Mouse (Mus musculus): ENCODE data around the gene Fam198a.
A peak's percentile ranks its signal among the peaks of the same experiment; 100 is the strongest.

The Fam198a gene

DNA sequence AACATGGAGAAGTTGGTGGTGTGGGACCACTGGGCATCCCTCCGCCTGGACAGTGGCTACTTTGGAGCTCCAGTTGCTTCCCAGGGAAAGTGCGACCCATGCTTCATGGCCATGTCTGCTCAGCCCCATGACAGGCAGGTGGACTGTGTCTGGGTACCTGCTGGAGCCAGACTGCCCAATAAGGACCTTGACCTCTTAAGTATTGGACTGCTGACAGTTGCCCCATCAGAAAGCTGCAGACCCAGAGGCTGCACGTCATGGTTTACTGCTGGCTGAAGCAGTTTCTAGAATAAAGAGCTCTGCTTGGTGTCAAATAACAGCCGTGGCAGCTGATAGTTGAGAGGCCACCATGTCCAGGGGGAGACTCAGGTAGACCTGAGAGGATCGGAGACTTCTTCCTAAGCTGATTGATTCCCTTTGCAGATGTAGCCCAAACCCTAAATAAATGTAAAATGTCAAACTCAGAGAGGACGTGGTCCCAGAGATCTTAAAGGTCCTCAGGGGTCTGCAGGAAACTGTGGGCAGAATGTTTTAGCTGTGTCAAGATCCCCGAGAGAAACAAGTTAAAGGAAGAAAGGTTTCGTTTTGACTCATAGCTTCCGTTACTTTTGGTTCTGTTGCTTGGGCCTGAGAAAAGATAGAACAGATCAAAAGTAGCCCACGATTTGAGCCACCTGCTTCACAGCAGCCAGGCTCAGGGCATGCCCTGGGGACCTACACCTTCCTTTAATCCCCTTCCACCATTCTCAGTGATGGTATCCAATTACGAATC is 24.0 kb upstream of the Fam198a start:
- DNase-seq (ENCODE audit: low spot score), result no peak

DNA sequence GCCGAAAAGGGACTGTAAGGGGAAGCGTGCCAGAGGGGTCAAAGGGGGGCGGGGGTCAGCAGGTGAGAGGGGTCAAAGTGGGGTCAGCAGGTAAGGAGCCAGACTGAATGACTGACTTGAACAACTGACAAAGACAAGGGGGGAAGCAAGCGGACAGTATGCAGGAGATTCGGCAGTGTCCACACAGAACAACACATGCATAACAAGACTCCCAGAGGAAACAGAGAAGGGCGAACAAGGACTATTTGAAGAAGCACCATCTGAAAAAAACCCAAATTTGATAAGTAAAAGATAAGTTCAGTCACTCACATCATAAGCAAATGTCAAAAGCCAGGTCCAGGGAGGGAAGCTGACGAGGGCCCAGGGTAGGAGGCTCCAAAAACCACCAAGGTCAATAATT is 23.1 kb upstream of the Fam198a start:
- no peak for DNase-seq (ENCODE audit: low spot score)

DNA sequence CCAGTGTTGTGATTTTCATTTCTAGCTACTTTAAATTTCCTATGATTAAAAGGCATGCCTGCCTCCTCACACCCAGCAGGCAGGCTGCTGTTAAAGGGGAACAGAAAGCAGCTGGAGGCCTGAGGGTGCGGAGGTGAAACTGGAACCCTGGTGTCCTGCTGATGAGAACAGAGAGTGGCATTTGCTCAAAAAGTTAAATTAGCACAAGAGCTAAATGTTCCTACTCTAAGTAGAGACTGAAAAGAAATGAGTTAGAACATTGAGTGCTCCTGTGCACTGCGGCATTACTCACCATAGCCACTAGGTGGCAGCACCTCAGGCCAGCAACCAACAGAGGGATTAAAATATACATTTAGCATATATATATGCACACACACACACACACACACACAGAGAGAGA is 22.3 kb upstream of the Fam198a start:
- peak; percentile 42 for DNase-seq (ENCODE audit: low spot score)

DNA sequence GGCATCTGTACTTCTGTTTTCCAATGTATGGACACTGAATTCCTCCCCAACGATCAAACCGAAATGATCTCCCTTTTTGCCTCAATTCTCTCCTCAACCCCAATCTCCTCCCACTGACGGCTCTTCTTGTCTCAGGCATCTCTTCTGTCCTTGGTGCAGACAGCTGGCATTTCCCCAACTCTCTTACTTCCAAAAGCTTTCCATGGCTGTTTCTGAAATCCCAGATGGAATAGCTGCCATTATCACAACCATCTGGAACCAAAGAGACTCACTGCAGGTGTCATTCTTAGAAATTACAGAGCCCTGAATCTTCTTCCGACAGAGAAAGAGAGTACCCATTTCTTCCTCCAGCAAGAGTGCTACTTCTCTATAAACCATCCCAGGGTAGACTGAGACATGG is 15.9 kb upstream of the Fam198a start:
- DNase-seq (ENCODE audit: low spot score), result no peak

DNA sequence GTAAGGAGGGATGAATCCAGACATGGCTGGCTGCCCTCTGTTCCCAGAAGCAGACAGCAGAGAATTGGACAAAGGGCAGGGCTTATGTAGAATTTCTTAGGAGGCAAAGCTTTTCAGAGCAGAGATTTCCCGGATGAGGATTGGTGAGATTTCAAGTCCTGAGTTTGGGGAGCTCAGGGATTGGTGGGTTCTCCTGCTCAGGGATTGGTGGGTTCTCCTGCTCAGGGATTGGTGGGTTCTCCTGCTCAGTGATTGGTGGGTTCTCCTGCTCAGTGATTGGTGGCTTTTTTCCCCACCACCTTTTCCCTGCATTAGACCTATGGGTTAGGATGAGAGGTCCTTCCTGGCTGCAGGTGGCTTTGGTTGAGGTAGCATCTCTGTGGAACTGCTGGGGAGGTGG is 13.8 kb upstream of the Fam198a start:
- DNase-seq (ENCODE audit: low spot score), result peak; percentile 65

DNA sequence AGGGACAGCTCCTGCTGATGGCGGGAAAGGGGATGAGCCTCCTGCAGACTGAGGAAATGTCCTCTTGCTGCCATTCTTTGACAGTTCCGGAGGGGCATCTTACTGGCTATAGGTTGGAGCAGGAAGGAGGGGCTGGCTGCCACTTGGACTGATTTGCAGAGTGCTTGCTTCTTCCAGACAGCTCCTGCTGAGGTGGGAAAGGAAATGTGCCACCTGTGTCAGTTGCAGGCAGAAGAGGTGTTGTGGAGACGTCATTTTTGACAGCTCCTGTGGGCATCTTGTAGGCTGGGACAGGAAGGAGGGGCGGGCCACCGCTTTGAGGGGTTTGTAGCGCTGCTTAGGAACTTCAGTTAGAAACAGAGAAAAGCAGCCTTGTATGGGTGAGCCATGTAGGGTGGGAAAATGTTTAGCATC is 13.3 kb upstream of the Fam198a start:
- no peak for DNase-seq (ENCODE audit: low spot score)

DNA sequence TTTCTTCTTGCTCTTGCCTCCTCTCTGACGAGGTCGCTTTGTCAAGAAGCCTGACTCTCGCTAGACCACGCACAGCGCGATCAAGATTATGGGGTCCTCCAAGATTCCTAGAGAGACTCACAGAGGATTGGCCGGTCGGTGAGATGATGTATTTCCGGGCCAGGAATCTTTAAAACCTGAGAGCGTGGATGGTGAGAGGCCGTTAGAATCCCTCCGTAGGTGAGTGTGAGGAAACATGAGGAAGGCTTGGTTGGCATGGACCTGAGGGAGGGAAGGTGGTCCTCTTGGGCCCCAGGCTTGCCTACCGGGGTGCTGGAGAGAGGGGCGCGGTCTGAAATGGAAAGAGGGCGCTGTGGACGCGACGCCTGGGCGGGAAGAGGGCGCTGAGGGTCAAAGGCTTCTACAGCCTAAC is 12.8 kb upstream of the Fam198a start:
- DNase-seq (ENCODE audit: low spot score), result peak; percentile 41

DNA sequence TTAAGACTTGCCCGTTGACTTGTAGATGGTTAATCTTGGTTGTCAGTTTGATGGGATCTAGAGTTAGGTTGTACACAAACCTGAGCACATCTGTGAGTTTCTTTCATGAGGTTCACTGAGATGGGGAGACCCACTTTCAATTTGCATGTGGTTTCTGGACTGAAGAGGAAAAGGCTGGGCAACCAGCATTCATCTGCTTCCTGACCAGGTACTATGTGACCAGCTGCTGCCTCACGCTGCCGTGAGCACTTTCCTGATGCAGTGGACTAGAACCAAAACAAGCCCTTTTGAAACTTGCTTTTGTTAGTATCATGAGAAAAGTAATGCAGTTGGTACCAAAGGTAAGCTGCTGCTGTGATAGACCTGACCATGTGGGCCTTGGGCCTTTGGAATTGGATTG is 7.8 kb upstream of the Fam198a start:
- no peak for DNase-seq (ENCODE audit: low spot score)

DNA sequence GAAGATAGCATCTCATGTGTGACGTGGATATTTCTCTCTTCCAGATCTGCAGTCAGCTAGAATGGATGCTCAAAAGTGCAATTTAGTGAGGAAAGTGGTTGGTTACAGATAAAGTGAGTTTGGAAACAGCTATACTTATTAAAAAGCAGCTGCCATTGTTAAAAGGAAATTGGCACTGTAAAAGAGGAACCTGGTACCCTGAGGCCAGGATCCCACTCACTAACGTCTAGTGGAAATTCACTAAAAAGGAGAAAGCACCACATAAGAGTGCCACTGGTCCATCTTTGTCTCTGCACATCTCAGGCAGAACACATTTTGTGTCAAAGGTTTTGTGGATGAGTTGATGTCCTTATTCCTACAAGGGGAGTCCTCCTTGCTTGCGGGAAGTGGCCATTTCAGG is 7.2 kb upstream of the Fam198a start:
- no peak for DNase-seq (ENCODE audit: low spot score)

DNA sequence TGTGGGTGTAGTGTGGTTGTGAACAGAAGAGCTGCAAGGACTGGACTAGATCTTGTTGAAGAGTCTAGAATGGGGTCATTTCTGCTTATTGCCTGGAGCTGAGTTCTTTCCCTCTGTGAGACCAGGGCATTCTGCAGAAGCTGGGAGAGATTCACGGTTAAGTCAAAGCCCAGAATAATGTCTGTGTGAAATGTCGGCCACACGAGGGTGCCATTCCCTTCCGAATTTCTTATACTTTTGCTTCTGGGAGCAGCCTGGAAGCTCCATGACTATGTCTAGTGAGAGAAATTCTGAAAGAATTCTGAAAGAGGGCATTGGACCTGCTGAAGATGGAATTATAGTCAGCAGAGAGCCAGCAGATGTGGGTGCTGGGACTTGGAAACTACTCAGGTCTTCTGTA is 3.0 kb upstream of the Fam198a start:
- peak; percentile 84 for DNase-seq (ENCODE audit: low spot score)

DNA sequence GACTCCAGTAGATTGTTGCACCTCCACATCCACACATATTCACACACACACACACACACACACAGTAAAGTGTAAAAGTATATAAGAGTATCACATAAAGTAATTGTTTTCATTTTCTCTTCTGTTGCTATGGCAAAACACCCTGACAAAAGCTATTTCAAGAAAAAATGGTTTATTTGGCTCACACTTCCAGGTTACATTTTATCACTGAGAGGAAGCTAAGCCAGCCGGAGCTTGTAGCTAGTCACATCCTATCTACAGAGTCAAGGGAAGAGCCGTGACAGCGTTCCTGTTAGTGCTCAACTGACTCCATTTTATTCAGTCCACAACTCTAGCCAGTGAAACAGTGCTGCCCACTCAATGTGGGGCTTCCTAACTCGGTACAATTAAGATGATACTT is 2.4 kb upstream of the Fam198a start:
- DNase-seq (ENCODE audit: low spot score), result no peak

DNA sequence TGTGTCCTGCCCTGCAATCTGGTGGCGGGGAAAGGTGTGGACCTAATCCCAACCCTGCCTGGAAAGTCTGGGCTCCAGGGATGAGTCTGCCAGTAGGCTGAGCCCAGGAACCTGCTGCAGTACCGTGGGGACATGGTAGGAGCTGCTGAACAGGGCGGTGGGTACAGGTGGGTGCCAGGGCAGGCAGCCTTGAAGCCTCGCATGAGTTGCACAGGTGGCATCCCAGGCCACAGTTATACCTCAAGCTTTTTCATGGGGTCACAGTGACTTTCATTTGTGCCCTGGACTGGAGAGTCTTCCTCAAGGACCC is 281 bp downstream of the Fam198a start:
- DNase-seq (ENCODE audit: low spot score), result no peak

DNA sequence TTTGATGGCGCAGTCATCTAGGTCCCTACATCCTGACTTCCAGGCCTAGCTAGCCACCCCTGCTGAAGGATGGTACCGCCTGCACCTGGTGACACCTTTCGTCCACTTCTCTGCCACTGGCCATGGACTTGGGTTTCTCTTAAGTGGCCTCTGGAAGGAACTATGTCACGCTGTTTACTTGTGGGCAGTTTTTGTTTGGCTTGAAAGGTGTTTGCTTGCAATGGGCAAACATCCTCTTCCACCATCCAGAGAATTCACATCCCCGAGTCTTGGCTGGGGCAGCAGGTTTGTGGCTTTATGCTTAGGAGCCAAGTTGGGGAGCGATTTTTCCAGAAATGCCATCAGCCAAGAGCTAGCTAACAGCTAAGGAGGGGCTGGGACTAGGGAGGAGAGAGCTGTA is 1.8 kb downstream of the Fam198a start:
- DNase-seq (ENCODE audit: low spot score), result no peak

DNA sequence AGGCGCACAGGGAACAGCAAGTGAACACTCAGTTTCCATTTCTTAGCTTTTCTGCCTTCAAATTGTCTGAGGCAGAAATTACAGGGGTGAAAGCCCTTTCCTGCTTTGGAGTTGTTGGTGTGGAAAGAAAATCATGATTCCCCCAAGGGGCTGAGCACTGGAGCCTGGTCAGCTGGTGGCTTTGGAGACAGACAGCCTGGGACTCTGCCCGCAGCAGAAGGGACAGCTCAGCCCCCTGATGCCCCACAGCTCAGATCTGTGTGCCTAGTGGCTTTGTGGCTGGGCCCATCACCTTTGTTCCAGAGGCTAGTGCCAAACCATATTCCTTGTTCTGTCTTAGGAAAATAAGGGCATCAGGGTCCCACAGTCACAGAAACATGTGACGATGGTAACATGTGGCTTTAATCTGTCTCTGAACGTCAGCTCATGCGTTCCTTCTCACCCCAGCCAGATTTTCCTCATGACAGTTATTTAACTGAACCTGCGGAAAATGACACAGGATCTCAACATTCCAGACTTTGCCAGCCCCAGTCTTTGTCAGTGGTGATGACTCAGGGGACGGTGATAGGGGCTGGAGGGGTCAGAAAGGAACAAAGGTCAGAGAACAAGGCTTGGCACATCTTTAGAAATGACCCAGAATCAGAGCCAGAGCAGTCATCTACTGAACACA is 9.3 kb downstream of the Fam198a start:
- DNase-seq (ENCODE audit: low spot score), result peak; percentile 64

DNA sequence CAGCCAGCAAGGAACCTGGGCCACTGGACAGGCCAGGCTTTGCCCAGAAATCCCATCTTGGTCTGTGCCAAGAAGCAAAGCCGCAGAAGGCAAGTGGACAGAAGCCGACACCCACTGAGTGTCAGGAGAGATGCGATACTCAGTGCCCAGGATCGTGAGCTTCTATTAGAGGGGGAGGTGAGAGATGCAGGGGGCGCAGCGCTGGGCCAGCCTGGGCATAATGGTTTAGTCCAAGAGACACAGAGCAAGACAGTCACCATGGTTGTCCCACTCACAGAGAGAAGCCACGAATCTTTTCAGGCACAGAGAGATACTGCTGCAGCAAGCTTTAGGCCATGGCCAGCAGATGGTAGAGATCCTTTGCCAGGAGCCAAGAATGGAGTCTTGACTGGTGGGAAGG is 14.2 kb downstream of the Fam198a start:
- no peak for DNase-seq (ENCODE audit: low spot score)

DNA sequence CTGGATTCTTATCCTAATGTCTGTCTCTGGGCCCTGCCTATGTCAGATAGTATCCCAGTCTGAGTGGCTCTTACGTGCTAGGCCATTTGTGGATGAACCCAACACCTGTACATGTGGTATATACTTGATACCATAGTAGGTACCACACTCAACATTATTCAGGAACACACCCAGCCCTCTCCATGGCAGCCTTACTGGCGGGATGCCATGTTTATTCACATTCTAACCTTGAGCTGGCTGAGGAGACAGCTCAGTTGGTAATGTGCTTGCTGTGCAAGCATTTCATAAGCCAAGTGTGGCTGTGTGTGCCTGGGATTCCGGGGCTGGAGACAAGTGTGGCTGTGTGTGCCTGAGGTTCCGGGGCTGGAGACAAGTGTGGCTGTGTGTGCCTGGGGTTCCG is 17.5 kb downstream of the Fam198a start:
- peak; percentile 36 for DNase-seq (ENCODE audit: low spot score)

DNA sequence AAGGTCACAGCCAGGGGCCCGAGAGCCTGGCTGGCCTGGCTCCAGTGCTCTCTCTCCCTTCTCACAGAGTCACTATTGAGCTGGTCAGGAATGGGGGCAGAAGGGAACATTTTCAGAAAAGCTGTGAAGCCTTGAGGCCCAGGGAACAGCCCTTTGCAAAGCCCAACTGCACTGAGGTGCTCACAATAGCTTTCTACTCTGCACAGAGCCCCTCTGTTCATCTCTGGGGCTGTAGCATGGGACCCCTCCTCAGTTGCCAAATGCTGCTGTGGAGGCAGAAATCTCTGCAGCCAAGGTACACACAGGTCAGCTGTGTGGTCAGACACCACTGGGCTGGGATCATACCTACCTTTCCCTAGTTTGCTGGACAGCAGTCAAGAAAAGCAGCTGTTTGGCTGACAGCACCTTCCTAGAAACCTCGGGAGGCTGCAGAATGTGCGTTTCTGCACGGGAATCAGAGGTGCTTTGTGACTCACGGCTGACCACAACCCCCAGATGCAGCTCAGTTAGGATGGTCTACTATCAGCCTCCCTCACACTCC is 19.1 kb downstream of the Fam198a start:
- DNase-seq (ENCODE audit: low spot score), result peak; percentile 70

DNA sequence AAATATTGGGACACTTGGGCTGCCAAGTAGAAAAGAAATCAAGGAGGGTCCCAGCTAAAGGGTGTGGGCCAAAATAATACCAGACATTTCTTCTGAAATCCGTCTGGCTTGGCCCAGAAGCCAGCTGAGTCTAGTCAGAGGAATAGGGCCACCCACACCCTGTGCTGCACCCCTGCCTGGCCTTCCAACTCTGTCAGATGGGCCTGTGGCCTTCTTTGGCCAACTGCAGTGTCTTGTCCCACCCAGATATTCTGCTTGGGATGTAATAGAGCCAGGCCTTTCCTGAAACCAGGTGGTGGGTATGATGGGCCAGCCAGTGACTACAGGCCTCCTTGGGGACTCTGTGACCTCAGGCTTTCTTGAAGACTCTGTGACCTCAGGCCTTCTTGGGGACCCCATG is 22.4 kb downstream of the Fam198a start:
- no peak for DNase-seq (ENCODE audit: low spot score)

DNA sequence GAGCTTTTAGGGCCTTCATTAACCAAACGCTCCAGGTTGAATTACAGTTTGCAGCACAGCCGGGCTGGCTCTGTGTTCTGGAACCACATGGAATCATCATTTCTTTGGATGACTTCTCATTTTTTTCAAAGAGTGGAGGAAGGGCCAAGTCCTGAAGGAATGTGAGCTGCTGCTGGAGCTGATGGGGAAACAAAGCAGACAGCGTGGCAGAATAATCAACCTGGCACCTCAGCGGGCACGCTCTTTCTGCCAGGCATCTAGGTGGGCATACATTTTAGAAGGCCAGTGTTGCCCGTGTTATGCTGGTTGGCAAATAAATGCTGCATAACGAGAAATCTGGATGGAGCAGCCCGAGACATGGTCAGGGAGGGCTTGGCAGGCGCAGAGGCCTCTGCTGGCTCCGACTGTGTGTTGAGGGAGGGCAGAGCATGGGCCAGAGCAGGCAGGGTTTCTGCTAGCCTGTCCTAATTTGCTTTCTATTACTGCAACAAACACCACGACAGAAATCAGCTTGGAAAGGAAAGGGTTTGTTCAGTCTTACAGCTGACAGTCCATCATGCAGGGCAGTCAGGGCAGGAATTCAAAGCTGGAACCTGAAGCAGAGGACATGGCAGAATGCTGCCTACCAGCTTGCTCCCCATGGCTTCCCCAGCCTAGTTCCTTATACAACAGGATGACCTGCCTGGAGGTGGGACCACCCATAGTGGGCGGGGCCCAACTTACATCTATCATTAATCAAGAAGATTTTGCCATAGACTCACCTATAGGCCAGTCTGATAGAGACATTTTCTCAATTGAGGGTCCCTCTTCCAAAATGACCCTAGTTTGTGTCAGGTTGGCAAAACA is 23.6 kb downstream of the Fam198a start:
- DNase-seq (ENCODE audit: low spot score), result peak; percentile 55

DNA sequence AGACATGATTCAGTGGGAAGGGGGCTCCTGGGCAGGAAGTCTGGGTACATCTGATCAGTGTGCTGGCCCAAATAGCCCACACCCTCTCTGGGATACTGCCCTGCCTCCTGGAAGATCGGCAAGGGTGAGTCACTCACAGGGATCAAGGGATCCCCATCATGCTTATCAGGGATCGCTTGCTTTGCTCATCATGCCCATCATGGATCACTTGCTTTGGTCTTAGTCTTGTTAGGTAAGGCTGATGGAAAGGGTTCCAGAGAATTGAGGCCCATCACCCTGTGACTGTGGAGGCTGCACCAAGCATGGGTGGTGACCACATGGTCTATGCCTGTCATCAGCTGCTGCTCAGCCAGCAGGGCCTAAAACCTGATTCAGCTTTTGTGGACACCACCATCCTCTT is 24.5 kb downstream of the Fam198a start:
- no peak for DNase-seq (ENCODE audit: low spot score)

DNA sequence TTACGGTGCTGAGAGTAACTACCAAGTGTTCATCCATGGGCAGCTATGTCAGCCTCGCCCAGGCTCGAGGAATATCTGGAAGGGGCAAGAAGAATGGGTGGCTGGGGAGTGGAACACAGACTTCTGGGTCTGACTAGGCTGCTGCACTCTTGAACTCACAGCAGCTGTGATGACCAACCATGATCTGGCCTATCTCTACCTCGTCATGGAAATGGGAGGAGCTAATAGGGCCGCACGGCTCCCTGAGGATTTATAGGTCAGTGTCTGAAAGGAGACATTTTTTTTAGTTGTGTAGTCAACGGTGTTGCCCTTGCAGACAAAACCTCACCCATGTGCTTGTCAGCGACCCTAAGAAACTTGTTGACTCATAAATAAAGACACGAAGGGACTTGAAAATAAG is 30.3 kb downstream of the Fam198a start:
- DNase-seq (ENCODE audit: low spot score), result no peak

DNA sequence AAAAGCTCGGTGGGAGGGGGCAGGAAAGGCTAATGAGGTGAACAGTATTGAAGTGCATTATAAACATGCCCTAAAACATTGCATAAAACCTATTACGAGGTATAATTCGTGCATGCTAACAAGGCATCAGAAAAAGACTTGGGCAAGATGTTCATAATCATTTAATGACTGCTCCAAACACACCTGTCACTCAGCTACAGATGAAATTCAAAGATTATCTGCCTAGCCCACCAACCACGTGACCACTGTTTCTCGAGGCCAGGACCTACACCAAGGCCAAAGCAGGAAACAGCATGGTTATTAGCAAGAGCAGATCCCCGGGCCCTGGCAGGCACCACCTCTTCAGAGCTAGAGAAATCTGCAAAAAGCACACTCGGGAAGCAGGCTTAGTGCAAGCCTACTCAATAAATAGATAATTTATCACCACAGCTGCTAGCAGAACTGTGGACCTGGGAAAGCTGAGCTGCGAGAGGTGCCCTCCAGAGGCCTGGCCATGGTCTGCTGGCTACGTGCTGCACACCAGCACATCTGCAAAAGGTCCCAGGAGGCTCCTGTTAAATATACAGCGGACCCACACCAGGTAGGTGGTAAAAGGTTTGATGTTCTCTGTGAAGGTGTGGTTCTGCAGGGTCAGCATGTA is 30.8 kb downstream of the Fam198a start:
- DNase-seq (ENCODE audit: low spot score), result no peak

Data from adipocyte (in vitro differentiated cells).